Mouse (Mus musculus) fibroblast of lung, adult 2 months (primary cell): ENCODE data around the gene Ddr1.

ENCODE experiments used
- DNase-seq: peaks from one replicate; pipeline ENCODE4 v3.0.0-alpha.2; 2011; ENCODE audit warnings: low read depth

The Ddr1 gene

DNA sequence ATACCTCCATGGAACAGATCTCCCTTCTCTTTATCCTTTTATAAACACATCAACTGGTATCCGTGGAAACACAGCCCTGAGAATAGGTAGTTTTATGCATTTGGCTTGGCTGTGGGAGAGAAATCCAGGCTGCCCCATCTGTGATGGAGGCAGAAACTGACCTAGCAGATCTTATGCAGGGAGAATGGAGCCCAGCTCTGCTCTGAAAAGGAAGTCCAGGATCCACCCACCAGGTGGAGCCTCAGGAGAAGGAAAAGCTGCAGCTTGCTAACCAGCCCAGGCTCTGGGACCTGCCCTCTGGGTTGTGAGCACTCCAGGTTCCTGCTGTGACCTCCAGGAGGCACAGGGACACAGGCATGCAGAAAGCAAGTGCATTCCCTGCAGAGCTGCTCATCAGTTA is 70.4 kb downstream of the Ddr1 start:
- DNase-seq = no peak
